Mouse (Mus musculus): ENCODE results near the gene Prkcq.

Gene Prkcq

DNA sequence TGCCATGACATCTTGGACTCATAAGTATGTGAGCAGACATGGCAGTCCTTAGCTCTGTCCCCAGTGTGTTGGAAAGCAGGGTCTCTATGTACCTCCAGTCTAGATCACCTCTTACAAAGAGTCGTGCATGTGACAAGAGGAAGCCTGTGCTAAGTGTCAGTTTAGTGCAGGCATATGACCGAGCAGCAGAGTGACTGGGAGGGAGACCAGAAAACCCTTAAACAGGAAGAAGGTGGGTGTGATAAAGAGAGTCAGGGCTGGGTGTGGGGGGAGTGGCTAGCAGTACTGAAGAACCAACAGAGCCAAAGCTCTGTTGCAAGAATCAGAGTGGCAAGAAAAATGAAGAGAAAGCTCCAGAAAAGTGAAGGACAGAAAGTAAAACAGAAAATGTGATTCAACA, 15.3 kb downstream of the Prkcq start:
- no peak for DNase-seq (ENCODE audit: low read depth)

DNA sequence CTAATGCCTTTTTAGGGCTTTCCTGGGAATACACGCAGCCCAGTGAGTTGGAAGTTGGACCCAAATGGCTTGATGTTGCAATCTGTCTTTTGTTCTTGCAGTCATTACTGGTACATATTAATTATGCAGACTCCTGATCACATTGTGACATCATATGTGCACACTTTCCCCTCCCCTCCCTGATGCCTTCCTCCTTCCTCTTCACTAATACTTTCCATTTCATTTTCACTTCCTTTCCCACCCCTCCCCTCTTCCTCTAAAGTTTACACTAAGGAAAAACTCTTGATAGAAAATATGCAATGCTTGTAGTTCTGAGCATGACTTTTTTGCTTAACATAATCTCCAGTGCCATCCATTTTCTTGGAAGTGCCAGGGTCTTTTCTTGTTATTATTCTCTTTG, 16.4 kb downstream of the Prkcq start:
- DNase-seq (ENCODE audit: low read depth) = no peak

DNA sequence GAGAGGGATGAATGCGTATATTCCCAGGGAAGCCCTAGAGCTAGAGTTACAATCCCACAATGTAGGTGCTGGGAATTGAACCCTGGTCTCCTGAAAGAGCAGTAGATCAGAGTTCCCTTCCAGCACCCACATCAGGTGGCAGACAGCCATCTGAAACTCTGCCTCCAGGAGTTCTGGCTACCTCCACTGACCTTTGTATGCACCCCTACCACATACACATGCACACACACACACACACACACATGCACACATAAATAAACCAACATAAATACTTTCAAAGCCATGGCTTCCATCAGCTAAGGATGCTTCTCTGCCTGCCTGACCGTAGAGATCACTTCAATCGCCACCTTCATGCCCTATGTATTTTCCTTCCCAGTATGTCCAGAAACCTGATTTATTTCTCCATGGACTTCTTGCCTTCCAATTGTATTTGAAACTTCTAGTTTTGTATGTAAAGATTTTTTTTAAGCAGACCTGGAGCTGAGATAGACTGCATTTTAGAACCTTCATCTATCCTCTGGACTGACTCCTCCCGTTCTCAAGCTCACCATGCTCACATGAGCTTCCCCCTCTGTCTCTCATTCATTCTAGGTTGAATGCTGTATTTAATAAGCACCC, 17.4 kb downstream of the Prkcq start:
- no peak for DNase-seq (ENCODE audit: low read depth)

DNA sequence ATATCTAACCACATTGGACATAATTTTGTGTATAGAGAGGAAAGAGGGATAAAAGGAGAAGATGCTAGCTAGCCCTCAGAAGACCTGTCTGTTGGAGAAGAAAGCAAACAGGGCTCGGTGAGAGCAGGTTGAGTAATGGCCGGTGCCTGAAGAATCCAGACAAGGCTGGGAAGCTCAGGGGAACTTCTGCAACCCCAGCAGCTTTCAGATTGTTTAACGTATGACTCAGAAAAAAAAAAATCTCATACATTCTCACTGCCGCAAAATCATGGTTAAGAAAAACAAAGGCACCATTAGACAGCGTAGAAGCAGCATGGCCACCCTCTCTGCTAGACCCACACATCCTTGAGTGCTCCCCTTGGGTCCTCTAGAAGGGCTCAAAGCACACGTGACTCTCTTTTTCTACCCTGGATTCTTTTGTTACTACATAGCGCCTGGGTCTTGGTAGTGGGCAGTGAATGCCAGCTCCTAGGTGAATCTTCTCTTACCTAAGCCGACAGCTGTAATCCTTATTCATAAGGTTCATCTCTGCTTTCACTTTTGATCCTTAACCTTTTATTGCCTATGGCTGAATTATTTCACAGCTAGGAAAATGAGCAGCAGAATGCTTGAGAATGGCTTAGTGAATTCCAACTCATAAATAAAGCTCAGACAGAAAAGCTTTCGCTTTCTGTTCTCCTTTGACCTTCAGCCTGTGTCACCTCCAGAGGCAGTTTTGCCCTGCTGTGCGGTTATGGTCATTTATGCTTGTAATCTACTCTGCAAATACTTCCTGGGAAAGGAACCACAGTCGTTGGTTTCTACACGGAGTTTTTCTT, 20.6 kb downstream of the Prkcq start:
- DNase-seq (ENCODE audit: low read depth) = no peak

DNA sequence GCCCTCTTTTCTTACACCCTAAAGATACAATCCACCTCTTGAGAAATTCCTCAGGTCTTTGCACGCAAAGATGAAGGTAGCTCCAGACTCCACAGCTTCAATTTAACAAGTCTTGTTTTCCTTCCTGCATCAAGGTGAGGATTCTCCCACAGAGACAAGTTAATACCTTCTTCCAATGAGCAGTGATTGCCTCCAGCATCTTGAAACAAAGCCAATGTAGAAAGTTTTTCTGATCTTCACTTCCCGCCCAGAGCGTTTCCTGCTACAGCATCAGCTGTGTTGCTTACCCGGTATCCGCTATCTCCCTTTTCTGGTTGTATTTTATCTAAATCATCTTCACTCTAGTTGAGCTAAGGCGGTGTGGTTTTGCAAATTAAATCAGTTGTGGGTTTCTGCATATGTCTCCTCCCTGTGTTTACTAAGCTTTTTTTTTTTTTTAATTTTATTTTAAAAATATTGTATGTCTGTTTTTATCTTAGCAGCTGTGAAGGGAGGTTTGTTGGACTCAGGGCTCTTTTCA, 21.3 kb downstream of the Prkcq start:
- no peak for DNase-seq (ENCODE audit: low read depth)

DNA sequence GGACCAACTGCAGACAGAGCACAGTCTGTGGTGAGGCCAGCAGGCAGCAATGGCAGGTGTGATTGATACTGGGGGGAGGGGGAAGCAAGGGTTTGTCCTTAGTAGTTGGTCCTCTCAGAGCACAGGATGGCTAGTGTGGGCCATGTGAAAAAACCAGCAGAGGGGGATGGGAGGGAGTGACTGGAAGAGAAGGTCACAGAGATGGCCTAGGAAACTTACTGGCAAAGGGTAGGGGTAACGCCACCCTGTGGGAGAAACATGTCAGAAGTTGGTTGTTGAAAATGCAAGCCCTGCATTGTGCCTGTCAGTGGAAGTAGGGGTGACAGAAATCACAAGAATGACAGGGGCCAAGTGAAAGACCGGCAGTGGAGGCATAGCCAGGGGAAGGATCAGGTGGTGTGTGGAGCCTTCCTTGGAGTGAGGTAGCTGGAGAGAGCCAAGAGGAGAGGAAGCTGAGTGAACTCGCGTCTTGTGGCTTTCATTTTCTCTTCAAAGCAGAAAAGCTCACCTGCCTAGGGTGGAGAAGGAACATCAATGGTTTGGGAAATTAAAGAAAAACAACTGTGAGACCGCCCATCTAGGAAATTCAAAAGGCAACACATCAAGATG, 22.9 kb downstream of the Prkcq start:
- DNase-seq (ENCODE audit: low read depth) = no peak

- DNase-seq (ENCODE audit: low read depth) = no peak
Observed at GRCm38 (mm10) chr2:11196071-11196470, 24.2 kb downstream of the Prkcq start.

GRCm38 (mm10) chr2:11196952-11197559, 25.1 kb downstream of the Prkcq start:
- DNase-seq (ENCODE audit: low read depth) = no peak

GRCm38 (mm10) chr2:11199624-11200023, 27.7 kb downstream of the Prkcq start:
- DNase-seq (ENCODE audit: low read depth) = no peak

GRCm38 (mm10) chr2:11202841-11203240, 30.9 kb downstream of the Prkcq start:
- no peak for DNase-seq (ENCODE audit: low read depth)

DNA sequence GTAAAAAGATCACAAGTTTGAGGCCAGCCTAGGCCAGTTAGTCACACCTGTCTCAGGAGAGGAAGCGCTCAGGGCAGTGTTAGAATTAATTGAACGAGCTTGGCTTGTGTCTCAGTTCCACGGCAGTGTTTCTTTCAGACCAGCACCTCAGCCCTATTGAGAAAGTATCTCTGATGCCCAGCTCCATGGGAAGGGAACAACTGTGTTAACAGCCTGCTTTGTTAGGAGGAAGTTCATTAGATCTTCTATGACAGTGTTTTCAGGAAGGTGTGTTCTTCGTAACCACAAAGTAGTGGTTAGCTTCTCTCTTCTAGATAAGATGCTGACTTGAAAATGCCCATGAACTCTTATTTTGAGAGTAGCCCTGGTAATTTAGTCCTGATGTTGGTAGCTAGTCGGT, 31.4 kb downstream of the Prkcq start:
- DNase-seq (ENCODE audit: low read depth) = no peak

GRCm38 (mm10) chr2:11204232-11204631, 32.3 kb downstream of the Prkcq start:
- DNase-seq (ENCODE audit: low read depth) = no peak

DNA sequence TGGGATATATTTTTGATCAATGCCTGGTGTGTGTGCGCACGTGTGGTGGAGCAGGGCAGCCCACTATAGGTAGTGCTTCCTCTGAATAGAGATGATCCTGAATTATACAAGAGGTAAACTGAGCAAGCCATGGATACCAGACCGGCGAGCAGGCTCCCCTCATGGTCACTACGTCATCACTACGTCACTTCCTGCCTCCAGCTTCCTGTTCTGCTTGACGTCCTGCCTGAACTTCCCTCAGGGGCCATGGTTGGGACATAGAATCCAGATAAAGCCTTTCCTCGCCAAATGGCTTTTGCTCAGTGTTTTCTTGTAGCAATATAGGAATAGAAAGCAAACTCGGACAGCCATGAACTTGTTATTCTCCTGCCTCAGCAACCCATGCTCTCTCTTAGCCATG, 33.1 kb downstream of the Prkcq start:
- no peak for DNase-seq (ENCODE audit: low read depth)

DNA sequence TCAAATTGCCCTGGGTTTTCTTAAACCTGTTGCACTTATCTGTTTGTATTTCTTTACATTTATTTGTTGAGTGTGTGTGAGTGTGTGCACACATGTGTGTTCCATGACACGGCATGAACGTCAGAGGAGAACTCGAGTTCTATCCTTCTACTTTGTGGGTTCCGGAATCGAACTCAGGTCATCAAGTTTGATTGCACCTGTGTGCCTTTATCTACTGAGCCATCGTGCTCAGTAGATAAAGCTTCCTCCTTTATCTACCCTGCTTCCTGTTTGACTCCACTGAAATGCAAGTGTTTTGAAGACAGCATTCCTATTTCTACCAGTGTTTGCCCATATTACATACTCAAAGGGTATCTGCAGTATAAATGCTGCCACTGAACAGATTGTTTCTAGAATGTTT, 33.8 kb downstream of the Prkcq start:
- DNase-seq (ENCODE audit: low read depth) = no peak

DNA sequence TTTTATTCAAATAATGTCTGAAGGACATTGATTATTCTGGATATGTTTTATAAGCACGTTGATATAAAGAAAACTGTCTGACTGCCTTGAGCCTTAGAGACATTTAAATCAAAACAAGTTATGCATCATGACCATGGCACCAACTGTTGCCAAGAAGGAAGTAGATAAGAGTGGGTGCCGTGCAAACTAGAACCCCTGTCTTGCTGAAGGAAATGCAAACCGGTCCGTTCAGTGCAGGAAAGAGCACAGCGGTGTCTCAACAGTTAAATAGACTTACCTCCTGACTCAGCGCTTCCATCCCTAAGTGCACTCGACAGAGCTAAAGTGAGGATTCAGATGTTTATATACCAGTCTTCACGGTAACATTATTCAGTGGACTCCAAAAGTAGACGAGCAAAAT, 36.4 kb downstream of the Prkcq start:
- no peak for DNase-seq (ENCODE audit: low read depth)

GRCm38 (mm10) chr2:11209335-11209734, 37.4 kb downstream of the Prkcq start:
- no peak for DNase-seq (ENCODE audit: low read depth)

- DNase-seq (ENCODE audit: low read depth) = no peak
Observed at GRCm38 (mm10) chr2:11210241-11210916, 38.5 kb downstream of the Prkcq start.

DNA sequence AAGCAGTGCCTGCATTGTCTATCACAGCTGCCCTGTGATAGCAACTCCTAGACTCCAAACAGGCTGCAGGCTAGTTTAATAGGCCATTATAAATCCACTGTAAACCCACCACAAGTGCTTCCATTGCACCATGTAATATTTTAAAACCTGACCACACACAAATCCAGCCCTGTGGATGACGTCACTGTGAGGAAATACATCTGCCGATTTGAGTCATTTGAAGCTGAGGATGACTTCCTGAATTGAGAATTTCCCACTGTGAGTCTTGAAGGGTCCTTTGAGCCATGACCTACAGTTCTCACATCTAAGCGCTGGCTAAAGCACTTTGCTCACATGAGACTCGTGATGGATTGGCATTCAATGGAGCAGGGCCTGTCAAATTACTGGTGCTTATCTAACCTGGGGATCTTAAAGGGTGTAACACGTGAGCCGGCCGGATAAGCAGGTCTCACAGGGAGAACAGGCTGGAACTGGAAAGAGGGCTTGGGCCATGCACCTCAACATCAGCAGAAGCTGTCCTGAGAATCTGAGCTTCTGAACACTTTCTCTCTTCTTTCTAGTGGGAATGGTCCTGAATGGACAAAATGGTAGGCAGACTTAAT, 40.2 kb downstream of the Prkcq start:
- DNase-seq (ENCODE audit: low read depth) = no peak

DNA sequence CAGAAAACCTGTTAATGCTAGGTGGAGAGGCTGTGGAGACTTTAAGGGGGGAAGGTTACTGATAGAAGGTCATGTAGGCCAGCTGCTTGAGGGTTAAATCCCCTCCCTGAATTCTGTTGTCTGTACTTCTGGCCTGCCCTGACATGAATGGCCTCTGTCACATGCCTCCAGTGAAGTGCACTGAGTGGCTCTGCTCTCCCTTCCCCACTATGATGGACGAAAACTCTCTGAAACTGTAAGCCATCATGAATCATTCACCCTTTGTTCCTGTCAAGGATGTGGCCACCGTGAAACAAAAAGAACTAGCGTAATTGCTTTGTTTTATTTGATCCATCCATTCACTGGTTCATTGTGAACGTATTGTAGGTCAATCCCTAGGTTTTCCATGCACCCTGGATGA, 44.5 kb downstream of the Prkcq start:
- no peak for DNase-seq (ENCODE audit: low read depth)

GRCm38 (mm10) chr2:11216847-11217246, 44.9 kb downstream of the Prkcq start:
- DNase-seq (ENCODE audit: low read depth) = no peak

DNA sequence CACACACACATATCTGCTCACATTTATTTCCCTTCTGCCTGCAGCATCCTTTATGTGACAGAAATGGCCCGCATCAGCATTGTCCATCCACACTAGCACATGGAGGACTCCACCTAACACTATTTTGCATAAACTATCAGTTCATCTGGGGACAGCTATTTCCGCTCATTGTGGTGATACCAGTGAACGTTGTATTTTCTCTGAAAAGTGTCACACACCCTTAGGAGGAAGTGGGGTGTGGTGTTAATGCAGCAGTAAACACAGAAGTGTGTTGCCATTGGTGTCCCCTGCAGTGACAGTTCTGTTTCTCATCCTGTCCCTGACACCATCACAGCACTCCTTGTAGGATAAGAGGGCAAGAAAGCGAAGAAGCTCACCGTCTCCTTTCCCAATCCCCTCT, 46.2 kb downstream of the Prkcq start:
- DNase-seq (ENCODE audit: low read depth) = no peak

DNA sequence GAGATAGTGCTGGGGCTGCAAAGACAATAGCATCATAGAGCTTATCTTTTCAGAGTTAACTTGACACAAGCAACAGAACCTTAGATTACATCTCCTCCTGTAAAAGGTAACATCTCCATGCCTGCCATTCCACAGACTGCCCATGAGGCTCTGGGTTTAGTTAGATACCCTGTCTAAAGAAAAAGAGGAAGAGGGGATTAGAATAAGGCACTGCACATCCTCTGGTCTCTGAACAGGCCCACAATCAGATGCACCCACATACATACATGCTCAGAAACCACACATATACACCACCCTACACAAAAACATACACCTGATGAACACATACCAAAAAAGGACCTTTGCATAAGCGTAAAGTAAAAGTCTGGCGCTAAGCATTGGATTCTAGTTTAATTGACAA, 47.4 kb downstream of the Prkcq start:
- no peak for DNase-seq (ENCODE audit: low read depth)

Data from c-Kit-positive CD71-negative TER-119-negative erythroid progenitor cells, embryonic 14.5 days (primary cell).